Mouse (Mus musculus) heart, postnatal 0 days (tissue): ENCODE data around the gene Dbnl.

Source experiments
- CTCF ChIP-seq: IDR thresholded peaks from 2 replicates; pipeline ENCODE4 v1.5.1; 2016; ENCODE audit warnings: antibody characterized with exemption, control low read depth, low read depth
- EP300 ChIP-seq: IDR thresholded peaks from 2 replicates; pipeline ENCODE4 v1.6.1; 2016; ENCODE audit warnings: antibody characterized with exemption, low read depth

DNA sequence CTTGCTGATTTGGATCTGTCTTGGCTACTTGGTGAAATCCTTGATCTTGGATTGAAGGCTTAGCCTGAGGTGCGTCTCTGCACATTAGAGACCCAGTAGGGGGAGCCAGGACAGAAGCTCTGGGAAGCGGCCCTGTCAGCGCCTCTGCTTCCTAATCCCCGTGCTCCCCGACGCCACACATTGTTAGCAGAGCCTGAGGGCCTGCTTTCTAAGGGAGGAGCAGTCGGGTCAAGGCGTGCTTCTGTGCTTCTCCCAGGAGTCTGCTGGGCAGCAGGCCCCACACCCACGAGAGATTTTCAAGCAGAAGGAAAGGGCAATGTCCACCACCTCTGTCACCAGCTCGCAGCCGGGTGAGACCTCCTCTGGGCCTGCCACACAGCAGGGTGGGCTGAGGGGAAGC, 9.1 kb downstream of the Dbnl start:
- TF ChIP-seq CTCF (no peak), EP300 (no peak)
